Mouse (Mus musculus): ENCODE results near the gene Fbxl3. TPM values are rescaled to one million over a fixed set of nuclear protein-coding genes. Genes with fewer than 3 reads are reported as not detected.
A peak's percentile ranks its signal among the peaks of the same experiment; 100 is the strongest.

The Fbxl3 gene
- polyA plus RNA-seq, 1 experiment from 2014 or later = 35.0 TPM

DNA sequence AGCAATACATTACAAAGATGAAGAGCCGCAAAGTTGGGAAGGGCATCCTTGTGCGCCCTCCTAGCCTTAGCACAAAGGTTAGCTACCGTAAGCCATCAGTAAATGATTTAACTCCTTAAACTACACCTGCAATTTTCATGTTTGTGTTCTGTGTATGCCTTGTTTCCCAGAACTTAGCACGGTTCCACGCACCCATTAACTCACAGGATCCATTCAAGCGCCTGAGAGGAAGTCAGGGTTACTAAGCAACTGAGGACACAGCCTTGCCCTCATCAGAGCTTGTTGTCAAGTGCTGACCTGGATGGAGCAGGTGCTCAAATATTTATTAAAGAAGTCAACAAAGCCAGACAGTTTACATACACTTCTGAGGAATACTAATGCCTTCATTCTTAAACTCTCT lies 2.9 kb upstream of the Fbxl3 start:
- H3K36me3 ChIP-seq (ENCODE audit: control insufficient read depth, insufficient read depth, low read length) = no peaks in the 10 kb centered on the region
- no peaks in the 10 kb centered on the region for H3K9me3 ChIP-seq (ENCODE audit: control insufficient read depth, low read length)
- H3K4me3 ChIP-seq (ENCODE audit: low read depth, low read length) = no peak overlapping the region
- H3K4me1 ChIP-seq (ENCODE audit: control insufficient read depth, insufficient read depth, low read length) = peaks cover 3% of the 10 kb centered on the region
- no peak for DNase-seq (ENCODE audit: low spot score)
- no peak for ATAC-seq (ENCODE audit: low read depth)
- 60% methylated on average over 6 of the region's 6 CpGs for WGBS
- H3K27me3 ChIP-seq (replicated peaks; ENCODE audit: control insufficient read depth, insufficient read depth, low read length) = no peaks in the 10 kb centered on the region
- no peak overlapping the region for H3K4me2 ChIP-seq (ENCODE audit: low read depth, low read length)
- no peak overlapping the region for H3K9ac ChIP-seq (ENCODE audit: low read depth, low read length)
- no peak overlapping the region for H3K27ac ChIP-seq (replicated peaks; ENCODE audit: low read depth, low read length)

DNA sequence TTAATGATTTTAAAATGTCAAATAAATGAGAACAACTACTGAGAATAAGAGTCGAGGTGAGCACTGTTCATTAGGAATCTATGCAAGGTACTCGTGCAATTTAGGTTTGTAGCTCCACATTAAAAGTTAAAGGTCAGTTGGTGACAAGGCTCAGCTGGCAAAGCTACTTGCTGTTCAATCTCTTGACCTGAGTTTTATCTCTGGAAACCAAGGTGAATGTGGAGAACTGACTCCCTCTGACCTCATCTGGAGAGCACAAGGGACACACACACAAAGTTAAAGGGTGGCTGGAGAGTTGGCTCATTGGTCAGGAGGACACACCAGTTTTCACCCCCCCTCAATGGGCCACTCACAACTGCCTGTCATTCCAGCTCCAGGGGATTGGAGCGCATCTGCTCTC lies 1.8 kb upstream of the Fbxl3 start:
- WGBS = 69% methylated on average over 3 of the region's 3 CpGs
- no peak overlapping the region for H3K9ac ChIP-seq (ENCODE audit: low read depth, low read length)
- no peak overlapping the region for H3K27ac ChIP-seq (replicated peaks; ENCODE audit: low read depth, low read length)
- H3K9me3 ChIP-seq (ENCODE audit: control insufficient read depth, low read length) = no peaks in the 10 kb centered on the region
- peaks cover 6% of the 10 kb centered on the region for H3K4me1 ChIP-seq (ENCODE audit: control insufficient read depth, insufficient read depth, low read length)
- H3K36me3 ChIP-seq (ENCODE audit: control insufficient read depth, insufficient read depth, low read length) = no peaks in the 10 kb centered on the region
- no peak overlapping the region for H3K4me3 ChIP-seq (ENCODE audit: low read depth, low read length)
- H3K27me3 ChIP-seq (replicated peaks; ENCODE audit: control insufficient read depth, insufficient read depth, low read length) = no peaks in the 10 kb centered on the region
- no peak overlapping the region for H3K4me2 ChIP-seq (ENCODE audit: low read depth, low read length)
- no peak for DNase-seq (ENCODE audit: low spot score)
- no peak for ATAC-seq (ENCODE audit: low read depth)

DNA sequence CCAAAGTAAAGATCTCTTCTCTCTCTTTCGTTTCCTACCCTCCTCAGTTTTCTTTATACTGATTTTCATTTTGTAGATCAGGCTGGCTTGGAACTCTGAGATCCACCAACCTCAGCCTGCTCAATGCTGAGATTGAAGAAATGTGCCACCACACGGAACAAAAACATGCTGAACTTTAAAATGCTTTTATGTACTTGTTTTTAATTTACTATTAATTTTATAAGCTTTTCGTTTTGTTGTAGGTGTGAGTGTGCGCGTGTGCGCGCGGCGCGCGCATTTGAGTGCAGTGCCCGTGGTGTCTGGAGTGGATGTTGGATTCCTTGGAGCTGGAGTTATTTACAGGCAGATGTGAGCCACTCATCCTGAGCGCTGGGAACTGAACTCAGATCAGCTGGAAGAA lies 930 bp upstream of the Fbxl3 start:
- no peaks in the 10 kb centered on the region for H3K27me3 ChIP-seq (replicated peaks; ENCODE audit: control insufficient read depth, insufficient read depth, low read length)
- ATAC-seq (ENCODE audit: low read depth) (no peak), DNase-seq (ENCODE audit: low spot score) (no peak)
- H3K4me2 ChIP-seq (ENCODE audit: low read depth, low read length) = peak overlapping the region; percentile 77; the same call in 1 of the 2 replicates
- 80% methylated on average over 13 of the region's 13 CpGs for WGBS
- no peaks in the 10 kb centered on the region for H3K9me3 ChIP-seq (ENCODE audit: control insufficient read depth, low read length)
- peaks cover 1% of the 10 kb centered on the region; the same call in 1 of the 2 replicates for H3K36me3 ChIP-seq (ENCODE audit: control insufficient read depth, insufficient read depth, low read length)
- H3K4me1 ChIP-seq (ENCODE audit: control insufficient read depth, insufficient read depth, low read length) = peaks cover 6% of the 10 kb centered on the region
- H3K4me3 ChIP-seq (ENCODE audit: low read depth, low read length) = no peak overlapping the region
- H3K9ac ChIP-seq (ENCODE audit: low read depth, low read length) = no peak overlapping the region
- no peak overlapping the region; the same call in 1 of the 2 replicates for H3K27ac ChIP-seq (replicated peaks; ENCODE audit: low read depth, low read length)

DNA sequence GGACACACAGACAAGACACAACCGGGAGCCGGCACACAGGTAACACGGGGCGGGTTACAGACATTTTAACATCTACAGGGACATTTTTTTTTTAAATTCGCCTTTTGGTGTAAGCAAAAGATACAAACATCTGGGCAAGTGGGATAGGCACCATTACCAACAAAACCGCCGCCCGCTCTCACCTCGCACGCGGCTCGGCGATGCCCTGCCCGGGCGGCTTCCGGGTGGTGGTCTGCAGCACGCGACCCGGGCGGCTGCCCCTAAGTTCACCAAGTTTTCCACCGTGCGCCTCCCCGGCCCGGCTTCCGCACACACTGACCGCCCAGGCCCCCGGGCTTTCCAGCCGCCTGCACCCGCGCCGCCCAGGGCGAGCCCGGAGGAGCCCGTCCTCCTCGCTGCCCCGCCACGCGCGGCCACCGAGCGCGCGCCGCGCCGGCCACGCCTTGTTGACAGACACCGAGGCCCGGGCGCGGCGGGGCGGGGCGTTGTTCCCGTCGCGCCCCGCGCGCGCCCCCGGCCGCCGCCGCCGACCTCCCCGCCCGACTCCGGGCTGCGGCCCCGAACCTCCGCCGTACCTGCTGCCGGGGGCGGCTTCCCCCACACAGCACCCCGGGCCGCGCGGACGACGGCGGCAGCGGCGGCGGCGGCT lies 655 bp downstream of the Fbxl3 start:
- peak overlapping the region; percentile 100 for H3K9ac ChIP-seq (ENCODE audit: low read depth, low read length)
- H3K9me3 ChIP-seq (ENCODE audit: control insufficient read depth, low read length) = no peaks in the 10 kb centered on the region
- H3K4me3 ChIP-seq (ENCODE audit: low read depth, low read length) = peak overlapping the region; percentile 93
- H3K36me3 ChIP-seq (ENCODE audit: control insufficient read depth, insufficient read depth, low read length) = peaks cover 13% of the 10 kb centered on the region; the same call in 1 of the 2 replicates
- H3K4me1 ChIP-seq (ENCODE audit: control insufficient read depth, insufficient read depth, low read length) = peaks cover 6% of the 10 kb centered on the region
- under 1% methylated on average over 37 of the region's 86 CpGs for WGBS
- peak overlapping the region; percentile 99 for H3K27ac ChIP-seq (replicated peaks; ENCODE audit: low read depth, low read length)
- H3K27me3 ChIP-seq (replicated peaks; ENCODE audit: control insufficient read depth, insufficient read depth, low read length) = no peaks in the 10 kb centered on the region
- ATAC-seq (ENCODE audit: low read depth) (peak; percentile 84), DNase-seq (ENCODE audit: low spot score) (peak; percentile 92)
- H3K4me2 ChIP-seq (ENCODE audit: low read depth, low read length) = peak overlapping the region; percentile 77

DNA sequence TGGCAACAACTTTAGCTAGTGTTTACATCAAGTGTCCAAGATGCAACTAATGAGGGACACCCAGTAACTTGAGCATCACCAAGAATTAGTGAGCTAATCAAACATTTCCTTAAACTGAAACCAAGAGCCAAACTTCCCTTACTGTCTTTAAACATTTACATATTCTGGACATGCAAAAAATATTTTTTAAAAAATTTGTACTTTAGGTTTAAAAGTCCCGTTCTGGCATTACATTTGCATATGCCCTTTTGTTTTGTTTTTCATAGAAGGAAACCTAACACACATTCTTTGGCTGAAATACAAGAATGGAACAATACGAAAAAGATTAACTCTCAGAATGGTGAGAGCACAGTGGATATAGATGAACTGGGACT lies 1.2 kb downstream of the Fbxl3 start:
- Histone ChIP-seq H3K4me3 (ENCODE audit: low read depth, low read length) (peak overlapping the region; percentile 93), H3K9me3 (ENCODE audit: control insufficient read depth, low read length) (no peaks in the 10 kb centered on the region), H3K9ac (ENCODE audit: low read depth, low read length) (peak overlapping the region; percentile 100), H3K27me3 (replicated peaks; ENCODE audit: control insufficient read depth, insufficient read depth, low read length) (no peaks in the 10 kb centered on the region), H3K4me2 (ENCODE audit: low read depth, low read length) (peak overlapping the region; percentile 77), H3K27ac (replicated peaks; ENCODE audit: low read depth, low read length) (no peak overlapping the region), H3K36me3 (ENCODE audit: control insufficient read depth, insufficient read depth, low read length) (peaks cover 18% of the 10 kb centered on the region; the same call in 1 of the 2 replicates), H3K4me1 (ENCODE audit: control insufficient read depth, insufficient read depth, low read length) (peaks cover 6% of the 10 kb centered on the region)
- ATAC-seq (ENCODE audit: low read depth) (no peak), DNase-seq (ENCODE audit: low spot score) (no peak)
- WGBS = under 1% methylated on average over 2 of the region's 2 CpGs

DNA sequence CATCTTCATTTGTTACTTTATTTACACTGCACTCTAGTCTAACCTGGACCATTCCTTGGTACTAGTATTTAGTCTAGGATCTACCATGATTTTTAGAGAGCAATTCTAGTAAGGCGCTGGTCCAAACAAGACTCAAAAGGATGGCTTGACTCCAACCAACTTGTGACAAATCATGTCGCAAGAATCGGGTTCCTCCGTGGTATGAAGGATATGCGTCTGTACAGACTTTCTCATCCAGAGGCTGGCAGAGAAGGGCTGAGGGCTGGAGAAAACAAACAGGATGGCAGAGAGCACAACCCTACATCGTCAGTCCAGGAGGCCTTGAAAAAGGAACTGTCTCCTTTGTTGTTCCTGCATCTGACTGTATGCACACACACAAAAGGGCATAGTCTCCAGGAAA lies 2.7 kb downstream of the Fbxl3 start:
- H3K4me3 ChIP-seq (ENCODE audit: low read depth, low read length) = no peak overlapping the region
- ATAC-seq (ENCODE audit: low read depth) (no peak), DNase-seq (ENCODE audit: low spot score) (no peak)
- H3K4me2 ChIP-seq (ENCODE audit: low read depth, low read length) = no peak overlapping the region
- no peak overlapping the region for H3K27ac ChIP-seq (replicated peaks; ENCODE audit: low read depth, low read length)
- no peak overlapping the region for H3K9ac ChIP-seq (ENCODE audit: low read depth, low read length)
- no peaks in the 10 kb centered on the region for H3K9me3 ChIP-seq (ENCODE audit: control insufficient read depth, low read length)
- H3K36me3 ChIP-seq (ENCODE audit: control insufficient read depth, insufficient read depth, low read length) = peaks cover 28% of the 10 kb centered on the region; the same call in 1 of the 2 replicates
- H3K27me3 ChIP-seq (replicated peaks; ENCODE audit: control insufficient read depth, insufficient read depth, low read length) = no peaks in the 10 kb centered on the region
- WGBS = 75% methylated on average over 6 of the region's 6 CpGs
- H3K4me1 ChIP-seq (ENCODE audit: control insufficient read depth, insufficient read depth, low read length) = peaks cover 6% of the 10 kb centered on the region

DNA sequence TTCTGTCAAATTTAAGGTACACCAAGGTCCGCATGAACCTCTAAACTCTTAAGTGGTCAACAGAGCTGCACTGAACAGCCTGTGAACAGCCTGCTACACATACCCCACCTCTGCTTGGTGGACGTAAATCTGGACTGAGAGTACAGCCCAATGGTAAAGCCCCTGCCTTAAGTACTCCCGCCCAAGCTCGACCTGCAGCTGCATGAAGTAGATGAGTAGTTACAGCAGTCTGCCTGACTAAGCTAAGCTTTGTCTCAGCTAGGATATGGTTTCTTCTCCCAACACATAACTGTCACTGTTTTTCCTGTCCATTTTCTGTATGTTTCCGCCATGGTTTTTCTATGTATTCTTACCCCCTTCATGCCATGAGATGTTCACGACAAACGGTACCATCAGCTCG lies 3.5 kb downstream of the Fbxl3 start:
- WGBS = 92% methylated on average over 8 of the region's 8 CpGs
- H3K36me3 ChIP-seq (ENCODE audit: control insufficient read depth, insufficient read depth, low read length) = peaks cover 36% of the 10 kb centered on the region

DNA sequence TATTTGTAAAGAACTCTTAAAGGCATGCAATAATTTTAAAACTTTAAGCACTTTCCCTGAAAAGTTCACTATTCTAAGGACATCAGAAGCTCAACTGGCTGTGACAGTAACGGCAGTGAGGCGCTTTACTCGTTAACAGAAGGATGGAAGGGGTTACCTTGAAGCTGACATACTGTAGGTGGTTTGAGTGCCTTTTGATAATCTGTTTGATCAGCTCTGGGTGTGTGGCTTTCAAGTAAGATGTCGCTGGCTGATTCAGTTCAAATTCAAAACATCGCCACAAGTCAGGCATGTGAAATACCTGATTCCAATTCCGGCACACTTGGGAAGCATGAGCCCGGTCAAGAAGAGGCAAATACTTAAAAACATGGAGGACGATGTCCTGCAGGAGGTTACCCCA lies 4.3 kb downstream of the Fbxl3 start:
- Histone ChIP-seq H3K4me1 (ENCODE audit: control insufficient read depth, insufficient read depth, low read length) (peaks cover 6% of the 10 kb centered on the region), H3K36me3 (ENCODE audit: control insufficient read depth, insufficient read depth, low read length) (peaks cover 38% of the 10 kb centered on the region), H3K9ac (ENCODE audit: low read depth, low read length) (no peak overlapping the region), H3K4me2 (ENCODE audit: low read depth, low read length) (no peak overlapping the region), H3K27me3 (replicated peaks; ENCODE audit: control insufficient read depth, insufficient read depth, low read length) (no peaks in the 10 kb centered on the region), H3K9me3 (ENCODE audit: control insufficient read depth, low read length) (no peaks in the 10 kb centered on the region), H3K27ac (replicated peaks; ENCODE audit: low read depth, low read length) (no peak overlapping the region), H3K4me3 (ENCODE audit: low read depth, low read length) (no peak overlapping the region)
- 91% methylated on average over 8 of the region's 8 CpGs for WGBS
- no peak for ATAC-seq (ENCODE audit: low read depth)
- no peak for DNase-seq (ENCODE audit: low spot score)

More for the DNA sequence above, 3.5 kb downstream of the Fbxl3 start:
- H3K4me2 ChIP-seq (ENCODE audit: low read depth, low read length) = no peak overlapping the region
- H3K27me3 ChIP-seq (replicated peaks; ENCODE audit: control insufficient read depth, insufficient read depth, low read length) = no peaks in the 10 kb centered on the region
- H3K9ac ChIP-seq (ENCODE audit: low read depth, low read length) = no peak overlapping the region
- no peak overlapping the region for H3K4me3 ChIP-seq (ENCODE audit: low read depth, low read length)
- no peak overlapping the region for H3K27ac ChIP-seq (replicated peaks; ENCODE audit: low read depth, low read length)
- no peak for DNase-seq (ENCODE audit: low spot score)
- H3K9me3 ChIP-seq (ENCODE audit: control insufficient read depth, low read length) = no peaks in the 10 kb centered on the region
- ATAC-seq (ENCODE audit: low read depth) = no peak
- peaks cover 6% of the 10 kb centered on the region for H3K4me1 ChIP-seq (ENCODE audit: control insufficient read depth, insufficient read depth, low read length)

DNA sequence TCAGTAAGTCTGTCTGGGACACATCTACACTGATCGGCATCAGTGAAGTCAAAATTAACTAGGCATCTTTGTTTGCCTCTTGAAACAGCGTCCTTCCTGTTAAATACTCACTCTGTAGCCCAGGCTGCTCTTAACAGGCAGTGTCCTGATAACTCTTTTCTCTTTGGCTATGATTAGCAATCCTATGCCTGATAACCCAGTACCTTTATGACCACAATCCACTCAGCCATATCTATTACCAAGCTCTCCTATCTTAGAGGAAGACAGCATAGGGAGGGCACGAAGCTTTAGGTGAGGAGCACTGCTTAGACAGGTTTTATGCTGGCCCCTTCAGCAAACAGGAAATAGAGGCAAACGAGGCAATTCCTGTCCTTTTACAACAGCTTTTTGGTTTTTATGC lies 5.7 kb downstream of the Fbxl3 start:
- no peak overlapping the region for H3K9ac ChIP-seq (ENCODE audit: low read depth, low read length)
- WGBS = 75% methylated on average over 4 of the region's 4 CpGs
- peaks cover 6% of the 10 kb centered on the region for H3K4me1 ChIP-seq (ENCODE audit: control insufficient read depth, insufficient read depth, low read length)
- H3K4me3 ChIP-seq (ENCODE audit: low read depth, low read length) = no peak overlapping the region
- H3K27ac ChIP-seq (replicated peaks; ENCODE audit: low read depth, low read length) = no peak overlapping the region
- H3K4me2 ChIP-seq (ENCODE audit: low read depth, low read length) = no peak overlapping the region
- ATAC-seq (ENCODE audit: low read depth) (no peak), DNase-seq (ENCODE audit: low spot score) (no peak)
- no peaks in the 10 kb centered on the region for H3K27me3 ChIP-seq (replicated peaks; ENCODE audit: control insufficient read depth, insufficient read depth, low read length)
- H3K9me3 ChIP-seq (ENCODE audit: control insufficient read depth, low read length) = no peaks in the 10 kb centered on the region
- H3K36me3 ChIP-seq (ENCODE audit: control insufficient read depth, insufficient read depth, low read length) = peaks cover 49% of the 10 kb centered on the region
